Mouse (Mus musculus): ENCODE measurements around the gene Galnt15.

GRCm38 (mm10) chr14:32061398-32061797 is 32.6 kb downstream of the Galnt15 start:
- TF ChIP-seq CHD2 (IDR thresholded peaks at IDR 0.05; ENCODE audit: low read depth, low read length) (no peak), ZC3H11A (IDR thresholded peaks at IDR 0.05; ENCODE audit: borderline replicate concordance, low read depth, low read length) (no peak), ZNF384 (IDR thresholded peaks at IDR 0.05; ENCODE audit: low read depth, low read length) (no peak)

Data from ES-E14 (cell line).